Mouse (Mus musculus) embryonic facial prominence, embryonic 12.5 days (tissue): Measurements from ENCODE around the gene Klhl24. TPM values are rescaled to one million over a fixed set of nuclear protein-coding genes. Genes with fewer than 3 reads are reported as not detected.

Experiments
- ATAC-seq: fragments of 200-750 bp; cut with Nextera tagmentation; 2 replicates; pipeline ENCODE4 v1.8.0; 2017; ENCODE audit not compliant: insufficient number of reproducible peaks, insufficient read depth, low FRiP score, low TSS enrichment
- H3K27ac ChIP-seq: fragments of 300-500 bp; sonication (generic); 2 replicates; pipeline ENCODE4 v1.5.1; 2016; ENCODE audit warnings: mild to moderate bottlenecking
- H3K27me3 ChIP-seq: fragments of 300-500 bp; sonication (generic); 2 replicates; pipeline ENCODE4 v1.6.1; 2016; ENCODE audit warnings: mild to moderate bottlenecking, moderate library complexity
- H3K36me3 ChIP-seq: fragments of 300-500 bp; sonication (generic); 2 replicates; pipeline ENCODE4 v1.6.1; 2016; ENCODE audit warnings: mild to moderate bottlenecking
- H3K4me1 ChIP-seq: fragments of 300-500 bp; sonication (generic); 2 replicates; pipeline ENCODE4 v1.6.1; 2016
- H3K4me2 ChIP-seq: fragments of 300-500 bp; sonication (generic); replicated peaks from 2 replicates; pipeline ENCODE4 v1.6.1; 2016; ENCODE audit warnings: mild to moderate bottlenecking, moderate library complexity
- H3K4me3 ChIP-seq: fragments of 300-500 bp; sonication (generic); 2 replicates; pipeline ENCODE4 v1.5.1; 2016; ENCODE audit warnings: mild to moderate bottlenecking
- H3K9ac ChIP-seq: fragments of 300-500 bp; sonication (generic); 2 replicates; pipeline ENCODE4 v1.6.1; 2016; ENCODE audit warnings: mild to moderate bottlenecking, moderate library complexity
- H3K9me3 ChIP-seq: fragments of 300-500 bp; sonication (generic); 2 replicates; pipeline ENCODE4 v1.6.1; 2016; ENCODE audit warnings: mild to moderate bottlenecking, moderate library complexity
- WGBS: fragments of 180-500 bp; shearing (Covaris S2); methylation state at CpG from one replicate; pipeline ENCODE4 v1.1.7; 2016; 5-methylcytosine and 5-hydroxymethylcytosine counted together
- polyA plus RNA-seq: library from polyadenylated mRNA; unstranded; fragments of >200 nt; fragmentation: Nextera tagmentation; extraction: Ambion mirVana; gene quantifications from 2 replicates; pipeline ENCODE4 v1.2.1, GENCODE M21; 2016

Klhl24 gene
- polyA plus RNA-seq, 1 experiment from 2014 or later: 36.9 TPM

- H3K27ac ChIP-seq: no peak overlapping the region
- no peak overlapping the region for H3K9ac ChIP-seq
- no peaks in the 10 kb centered on the region for H3K4me1 ChIP-seq
- H3K4me3 ChIP-seq: no peak overlapping the region
- H3K27me3 ChIP-seq: no peaks in the 10 kb centered on the region
- no peak for ATAC-seq
- H3K4me2 ChIP-seq: no peak overlapping the region
- no peaks in the 10 kb centered on the region for H3K9me3 ChIP-seq
- H3K36me3 ChIP-seq: peaks cover 31% of the 10 kb centered on the region
- 78% methylated on average over 5 of the region's 5 CpGs for WGBS
Measured at GRCm38 (mm10) chr16:20151991-20152390, 54.6 kb downstream of the Klhl24 start.

- Histone ChIP-seq H3K9ac (no peak overlapping the region), H3K36me3 (peaks cover 45% of the 10 kb centered on the region), H3K4me2 (no peak overlapping the region), H3K9me3 (no peaks in the 10 kb centered on the region), H3K4me1 (no peaks in the 10 kb centered on the region), H3K4me3 (no peak overlapping the region), H3K27ac (no peak overlapping the region), H3K27me3 (no peaks in the 10 kb centered on the region)
- WGBS: 84% methylated on average over 3 of the region's 3 CpGs
- no peak for ATAC-seq
Measured at GRCm38 (mm10) chr16:20153742-20154141, 56.4 kb downstream of the Klhl24 start.

- H3K27ac ChIP-seq: no peak overlapping the region
- no peak overlapping the region for H3K9ac ChIP-seq
- WGBS: 83% methylated on average over 2 of the region's 2 CpGs
- H3K27me3 ChIP-seq: no peaks in the 10 kb centered on the region
- H3K36me3 ChIP-seq: peaks cover 80% of the 10 kb centered on the region
- no peak for ATAC-seq
- no peak overlapping the region for H3K4me2 ChIP-seq
- H3K9me3 ChIP-seq: no peaks in the 10 kb centered on the region
- H3K4me1 ChIP-seq: no peaks in the 10 kb centered on the region
- no peak overlapping the region for H3K4me3 ChIP-seq
Measured at GRCm38 (mm10) chr16:20160130-20160529, 62.8 kb downstream of the Klhl24 start.

- ATAC-seq: no peak
- peaks cover 78% of the 10 kb centered on the region for H3K36me3 ChIP-seq
- no peak overlapping the region for H3K9ac ChIP-seq
- WGBS: 88% methylated on average over 3 of the region's 3 CpGs
- no peak overlapping the region for H3K4me2 ChIP-seq
- H3K4me3 ChIP-seq: no peak overlapping the region
- no peak overlapping the region for H3K27ac ChIP-seq
- H3K4me1 ChIP-seq: no peaks in the 10 kb centered on the region
- H3K27me3 ChIP-seq: no peaks in the 10 kb centered on the region
- no peaks in the 10 kb centered on the region for H3K9me3 ChIP-seq
Measured at GRCm38 (mm10) chr16:20169071-20169470, 71.7 kb downstream of the Klhl24 start.

GRCm38 (mm10) chr16:20169471-20170106, 72.2 kb downstream of the Klhl24 start:
- Histone ChIP-seq H3K27ac (no peak overlapping the region), H3K4me2 (no peak overlapping the region)

More at GRCm38 (mm10) chr16:20169471-20170106, 72.2 kb downstream of the Klhl24 start:
- Histone ChIP-seq H3K4me1 (no peaks in the 10 kb centered on the region), H3K9ac (no peak overlapping the region), H3K4me3 (no peak overlapping the region), H3K9me3 (no peaks in the 10 kb centered on the region), H3K27me3 (no peaks in the 10 kb centered on the region), H3K36me3 (peaks cover 78% of the 10 kb centered on the region)
- ATAC-seq: no peak
- 86% methylated on average over 3 of the region's 3 CpGs for WGBS

Other genes starting within 250 kb of the Klhl24 start
- 6.6 and 8.2 TPM in 2 replicates for gene Klhl6, start 114.5 kb upstream of the Klhl24 start, polyA plus RNA-seq
- gene Yeats2, start 43.5 kb downstream of the Klhl24 start, polyA plus RNA-seq: 56.3 and 57.4 TPM in 2 replicates
- 0.92 and 1.2 TPM in 2 replicates for gene Map6d1, start 143.8 kb downstream of the Klhl24 start, polyA plus RNA-seq
- 89.8 and 95.2 TPM in 2 replicates for gene Parl, start 204.8 kb downstream of the Klhl24 start, polyA plus RNA-seq
- not detected in 2 replicates for gene Cyp2ab1, start 227.9 kb downstream of the Klhl24 start, polyA plus RNA-seq